Mouse (Mus musculus) gastrocnemius, postnatal 4 days (tissue): ENCODE measurements around the gene Rbm6. TPM values are rescaled to one million over a fixed set of nuclear protein-coding genes. Genes with fewer than 3 reads are reported as not detected.

Source experiments
- DNase-seq, 2 experiments: peaks; one replicate each; pipeline ENCODE4 v3.0.0; 2021 to 2022; ENCODE audit warnings: low spot score in 2 of 2, mixed read lengths in 2 of 2
- total RNA-seq, 2 experiments: library from RNA; stranded (reverse); gene quantifications; 2 replicates each; pipeline ENCODE4 v1.2.3; 2021

The Rbm6 gene
- total RNA-seq, 2 experiments from 2014 or later: 40.7 to 47.3 TPM

DNA sequence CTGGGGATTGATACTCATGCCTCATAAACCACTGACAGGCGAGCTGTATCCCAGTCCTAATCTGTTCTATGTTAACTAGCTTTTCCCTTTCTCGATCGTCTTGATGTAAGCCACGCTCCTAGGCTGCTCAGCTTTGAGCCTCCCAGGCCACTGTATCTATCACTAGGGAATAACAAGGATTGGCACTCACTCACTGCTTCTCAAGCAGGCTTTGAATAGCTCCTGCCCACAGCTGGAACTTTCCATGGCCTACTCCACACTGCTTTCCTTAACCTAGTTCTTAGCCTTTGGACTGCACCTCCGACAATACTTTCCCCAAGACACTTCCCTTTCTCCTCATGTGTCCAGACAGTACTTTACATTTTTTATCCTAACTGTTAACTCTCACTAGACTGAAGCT is 104.2 kb downstream of the Rbm6 start:
- DNase-seq: no peak

DNA sequence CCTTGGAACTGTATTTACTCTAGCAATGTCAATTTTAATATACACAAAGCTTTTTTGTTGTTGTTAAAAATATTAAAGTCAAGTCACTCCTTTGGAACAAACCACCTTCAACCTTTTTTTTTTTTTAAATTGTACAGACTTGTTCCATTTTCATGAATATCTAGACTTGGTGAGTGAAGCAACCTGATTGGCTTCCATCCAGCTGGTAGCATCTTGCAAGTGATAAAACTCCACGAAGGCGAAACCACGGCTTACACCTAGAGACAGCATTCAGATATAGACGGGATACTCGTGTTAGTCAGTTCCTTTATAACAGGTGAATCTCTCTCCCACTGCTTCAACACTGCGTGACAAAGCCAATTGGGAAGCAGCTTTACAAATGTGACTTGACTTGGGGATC is 113.4 kb downstream of the Rbm6 start:
- DNase-seq: no peak

DNA sequence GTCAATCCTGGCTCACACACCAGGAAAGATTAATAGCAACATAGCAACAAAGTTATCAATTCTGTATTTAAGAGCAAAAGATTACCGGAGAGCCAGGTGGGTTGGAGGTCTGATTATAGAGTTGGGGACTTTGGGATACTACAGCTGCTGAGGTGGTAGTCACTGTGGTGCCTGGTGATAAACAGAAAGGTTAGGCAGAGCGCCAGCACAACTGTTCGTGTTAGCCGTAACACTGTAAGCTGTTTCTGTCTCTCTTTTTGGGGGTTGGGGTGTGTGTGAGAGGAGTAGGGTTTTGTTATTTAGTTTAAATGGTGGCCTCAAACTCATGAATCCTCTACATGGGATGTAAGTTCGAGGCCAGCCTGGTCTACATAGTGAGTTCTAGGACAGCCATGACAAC is 122.7 kb downstream of the Rbm6 start:
- no peak for DNase-seq

DNA sequence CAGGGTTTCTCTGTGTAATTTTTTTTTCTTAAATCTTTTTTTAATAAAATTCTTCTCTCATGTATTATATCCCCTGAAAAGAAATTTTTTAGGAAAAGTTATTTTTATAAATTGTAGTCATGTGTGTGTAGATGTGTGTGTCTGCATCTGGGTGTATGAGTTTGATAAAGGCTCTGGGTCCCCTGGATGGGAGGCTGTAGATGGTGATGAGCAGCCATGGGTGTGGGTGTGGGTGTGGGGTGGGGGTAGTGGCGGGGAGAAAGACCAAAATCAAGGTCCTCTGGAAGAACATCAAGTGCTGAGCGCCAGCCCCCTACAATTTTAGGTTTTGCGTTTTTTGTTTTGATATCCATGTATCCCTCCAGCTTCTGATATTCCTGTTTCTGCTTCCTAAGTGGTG is 125.0 kb downstream of the Rbm6 start:
- no peak for DNase-seq

DNA sequence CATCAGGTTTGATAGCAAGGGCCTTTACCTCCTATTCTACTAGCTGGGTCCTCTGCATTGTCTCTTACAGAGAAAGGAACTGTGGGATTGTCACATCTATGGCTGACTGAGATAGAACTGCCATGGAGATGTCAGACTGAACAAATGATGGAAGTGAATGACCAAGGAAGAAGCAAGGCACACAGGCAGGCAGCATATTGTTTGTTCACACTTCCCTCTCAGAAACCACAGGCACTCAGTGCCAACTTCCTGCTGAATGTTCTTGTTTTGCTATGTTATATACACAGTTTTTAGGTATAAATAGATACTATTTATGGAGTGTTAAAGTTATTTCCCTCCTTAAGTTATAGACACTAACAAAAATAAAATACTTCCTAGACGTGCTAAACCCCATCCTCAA is 125.7 kb downstream of the Rbm6 start:
- DNase-seq: no peak

DNA sequence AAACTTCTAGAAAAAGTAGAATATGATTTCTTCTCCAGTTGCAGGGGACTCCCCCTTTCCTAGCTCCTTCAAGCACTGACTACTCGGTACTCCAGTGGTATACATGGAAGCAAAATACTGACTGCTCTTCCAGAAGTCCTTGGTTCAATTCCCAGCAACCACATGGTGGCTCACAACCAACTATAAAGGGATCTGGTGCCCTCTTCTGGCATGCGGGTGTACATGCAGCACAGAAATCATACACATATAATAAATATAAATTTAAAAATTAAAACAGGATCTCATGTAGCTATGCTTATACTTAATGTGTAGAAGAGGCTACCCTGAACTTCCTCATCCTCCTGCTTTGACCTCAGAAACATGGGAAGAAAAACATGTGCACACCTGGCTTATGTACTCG is 126.4 kb downstream of the Rbm6 start:
- DNase-seq: no peak

DNA sequence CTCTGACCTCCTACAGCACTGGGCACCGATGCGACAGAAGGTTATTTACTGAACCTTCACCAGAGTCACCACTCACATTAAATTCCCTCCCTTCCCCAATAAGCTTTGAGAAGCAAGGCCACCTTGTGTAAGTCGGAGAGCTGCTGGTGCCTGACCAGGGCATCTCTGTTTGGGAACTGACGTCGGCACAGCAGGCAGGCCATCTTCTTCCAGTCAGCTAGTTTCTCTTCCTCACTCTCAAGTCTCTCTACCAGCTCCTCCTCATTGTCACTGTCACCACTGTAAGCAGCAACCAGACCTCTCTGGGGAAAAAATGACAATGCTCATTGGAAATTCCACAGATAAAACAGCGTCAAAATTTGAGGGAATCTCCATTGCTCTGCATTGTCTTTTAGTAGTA is 129.0 kb downstream of the Rbm6 start:
- DNase-seq: no peak

DNA sequence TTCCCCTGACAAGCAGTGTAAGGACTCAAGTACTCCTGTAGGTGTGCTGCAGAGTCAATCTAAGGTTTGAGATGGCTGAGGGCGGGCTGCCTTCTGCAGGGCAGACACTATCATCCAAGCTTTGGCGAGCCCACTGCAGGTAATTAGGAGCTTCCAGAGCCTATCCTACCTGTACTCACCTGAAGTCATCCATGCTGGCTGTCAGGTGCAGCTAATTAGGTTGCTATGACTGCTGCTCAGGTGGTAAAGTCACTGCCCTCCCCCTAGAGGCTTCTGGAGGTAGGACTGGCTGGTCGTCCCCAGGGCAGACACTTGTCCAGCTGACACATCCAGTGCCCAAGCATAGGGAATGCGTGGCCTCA is 134.2 kb downstream of the Rbm6 start:
- no peak for DNase-seq

DNA sequence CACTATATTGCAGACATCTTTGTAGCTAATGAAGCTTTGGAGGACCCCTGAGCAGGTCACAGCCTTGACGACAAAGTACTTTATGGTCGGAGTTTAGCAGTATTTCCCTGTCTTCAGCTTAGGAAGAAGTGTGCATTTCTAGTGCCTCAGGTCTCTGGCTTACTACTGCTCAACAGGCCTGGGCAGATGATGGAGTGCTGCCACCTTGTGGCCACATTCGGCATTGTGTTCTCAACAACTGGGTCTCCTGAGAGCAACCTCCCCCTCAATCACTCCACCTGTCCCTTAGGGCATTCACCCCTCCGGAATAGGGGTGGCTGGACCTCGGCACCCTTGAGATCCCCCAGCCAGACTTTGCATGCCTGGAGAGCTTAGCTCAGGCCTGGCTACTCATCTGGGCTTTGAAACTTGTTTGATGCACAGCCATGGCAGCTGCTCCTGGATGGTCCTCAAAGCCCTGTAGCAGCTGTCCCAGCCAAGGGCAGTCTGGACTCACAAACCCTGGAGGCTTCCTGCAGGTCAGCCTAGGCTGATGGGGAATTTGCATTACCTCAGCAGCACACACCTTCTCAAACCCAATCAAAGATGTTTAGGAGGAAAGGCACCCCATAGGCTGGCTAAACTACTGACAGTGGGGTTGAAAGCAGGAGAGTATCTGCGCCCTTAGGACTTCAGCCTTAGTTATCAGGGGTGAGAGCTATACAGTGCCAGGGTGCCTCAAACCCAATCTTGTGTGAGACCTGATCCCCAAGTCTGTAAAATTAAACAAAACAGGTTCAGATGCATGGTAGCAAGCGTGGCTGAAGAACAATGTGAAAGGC is 134.8 kb downstream of the Rbm6 start:
- peak; percentile 80 to 84 for DNase-seq

DNA sequence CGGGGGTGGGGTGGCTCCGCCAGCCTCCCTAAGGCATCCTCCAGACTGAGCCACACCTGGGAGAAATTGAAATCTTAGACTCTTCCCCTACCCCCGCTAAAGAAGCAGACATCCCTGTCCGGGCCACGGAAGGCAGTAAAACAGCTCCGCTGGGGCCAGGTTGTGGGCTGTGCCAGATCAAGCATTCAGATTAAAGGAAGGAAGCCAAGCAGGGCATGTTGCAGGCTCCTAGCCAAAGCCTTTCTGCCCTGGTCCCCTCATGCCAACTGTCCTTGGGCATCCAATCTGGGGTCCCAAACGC is 136.9 kb downstream of the Rbm6 start:
- no peak for DNase-seq

DNA sequence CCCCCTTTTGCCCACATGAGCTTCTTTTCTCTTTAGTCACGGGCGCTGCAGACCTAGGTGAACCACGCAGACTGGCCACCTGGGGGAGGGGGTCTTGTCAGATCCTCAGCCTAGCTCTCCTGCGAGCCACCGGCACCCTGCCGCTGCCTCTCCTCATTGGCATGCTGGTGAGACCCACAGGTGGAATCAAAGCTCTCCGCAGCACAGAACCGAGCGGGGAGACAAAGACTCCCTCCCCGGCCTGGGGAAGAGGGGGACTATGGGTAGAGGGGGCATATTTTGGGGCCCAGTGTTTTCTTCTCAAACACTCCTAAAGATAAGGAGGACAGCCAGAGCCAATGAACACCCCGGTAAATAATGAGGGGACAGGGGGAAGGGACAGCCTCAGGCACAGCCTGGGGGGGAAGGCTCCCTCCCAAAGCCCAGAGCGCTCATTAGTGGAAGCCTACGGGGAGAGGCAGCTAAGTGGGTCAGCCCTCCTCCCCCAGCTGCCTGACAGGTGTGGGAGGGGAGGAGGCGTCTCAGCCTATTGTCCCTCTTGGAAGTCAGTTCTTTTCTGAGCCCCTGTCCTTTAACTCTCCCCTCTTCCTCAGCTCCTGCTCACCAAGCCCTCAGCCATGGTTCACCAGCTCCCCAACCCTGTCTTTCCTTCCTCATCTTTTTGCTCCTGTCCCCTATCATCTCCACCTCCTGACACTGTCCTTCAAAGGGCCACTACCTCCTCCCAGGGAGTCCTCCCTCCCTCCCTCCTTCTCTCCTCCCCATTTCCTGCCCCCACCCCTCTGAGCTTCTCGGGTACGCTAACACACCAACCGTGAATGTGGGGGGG is 137.5 kb downstream of the Rbm6 start:
- DNase-seq: no peak

DNA sequence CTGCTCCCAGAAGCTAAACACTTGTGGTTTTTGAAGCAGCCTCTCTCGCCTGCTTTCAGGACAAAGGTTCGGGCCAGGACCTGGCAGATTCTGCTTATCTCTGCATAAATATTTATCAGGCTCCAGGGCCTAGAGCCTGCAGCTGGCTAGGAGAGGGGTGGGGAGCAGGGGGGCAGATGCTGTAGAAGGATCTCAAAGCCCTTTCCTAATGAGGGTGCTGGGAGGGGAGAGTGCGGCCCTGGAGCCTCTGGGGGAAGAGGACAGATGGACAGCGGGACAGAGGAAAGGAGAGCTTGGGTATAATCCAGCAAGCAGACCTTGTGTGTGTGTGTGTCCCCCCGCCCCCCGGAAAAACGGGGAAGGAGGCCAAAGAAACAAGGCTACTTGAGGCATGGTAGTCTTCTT is 138.5 kb downstream of the Rbm6 start:
- peak in 1 of 2 experiments; percentile 16 for DNase-seq

DNA sequence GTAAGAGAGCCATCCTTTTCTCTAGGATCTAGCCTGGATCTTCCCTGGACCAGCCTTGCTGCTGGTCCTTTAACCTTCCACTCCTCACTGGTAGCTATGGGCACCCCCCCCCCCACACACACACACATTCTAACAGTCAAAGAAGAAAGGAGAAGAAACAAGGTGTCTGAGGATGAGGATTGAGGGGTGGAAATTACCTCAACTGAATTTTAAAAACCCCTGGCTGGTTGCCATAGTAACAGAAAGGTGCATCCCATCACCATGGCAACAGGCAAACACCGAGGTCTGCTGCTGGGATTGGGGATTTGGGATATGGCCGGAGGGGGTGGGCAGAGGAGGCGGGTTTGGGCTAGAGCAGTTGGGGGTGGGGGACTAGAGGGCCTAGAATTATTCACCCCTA is 143.3 kb downstream of the Rbm6 start:
- DNase-seq: no peak

DNA sequence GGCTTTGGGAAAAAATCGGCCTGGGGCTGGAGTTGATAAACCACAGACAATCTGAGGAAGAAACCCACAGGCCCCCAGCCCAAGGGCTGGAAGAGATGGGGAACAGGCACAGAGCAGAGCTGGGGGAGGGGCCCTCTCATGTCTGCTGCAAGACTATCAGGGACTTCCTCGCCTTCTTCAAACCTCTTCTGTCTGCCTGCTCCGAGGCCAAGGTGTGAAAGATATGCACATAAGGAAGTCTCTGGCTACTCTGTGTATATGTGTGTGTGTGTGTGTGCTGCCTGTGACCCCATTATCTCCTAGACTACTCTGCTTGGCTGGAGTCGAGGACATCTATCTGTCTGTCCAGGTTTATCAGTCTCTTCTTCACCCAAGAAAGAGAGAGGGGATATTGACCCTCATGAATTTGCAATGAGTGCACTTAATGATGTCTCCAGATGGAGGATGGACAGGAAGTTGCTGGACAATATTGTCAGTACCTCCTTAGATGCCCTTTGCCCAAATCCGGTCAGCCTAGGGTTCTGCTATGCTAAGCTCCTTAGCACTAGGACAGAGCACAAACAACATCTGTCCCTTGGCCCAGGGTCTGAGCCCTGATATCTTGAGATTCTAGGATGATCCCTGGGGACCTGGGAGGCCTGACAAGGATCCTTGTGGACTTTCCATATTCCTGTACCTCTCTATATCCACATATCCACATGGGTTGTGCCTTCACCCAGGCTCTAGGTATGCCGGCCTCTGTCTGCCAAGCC is 143.9 kb downstream of the Rbm6 start:
- DNase-seq: no peak

DNA sequence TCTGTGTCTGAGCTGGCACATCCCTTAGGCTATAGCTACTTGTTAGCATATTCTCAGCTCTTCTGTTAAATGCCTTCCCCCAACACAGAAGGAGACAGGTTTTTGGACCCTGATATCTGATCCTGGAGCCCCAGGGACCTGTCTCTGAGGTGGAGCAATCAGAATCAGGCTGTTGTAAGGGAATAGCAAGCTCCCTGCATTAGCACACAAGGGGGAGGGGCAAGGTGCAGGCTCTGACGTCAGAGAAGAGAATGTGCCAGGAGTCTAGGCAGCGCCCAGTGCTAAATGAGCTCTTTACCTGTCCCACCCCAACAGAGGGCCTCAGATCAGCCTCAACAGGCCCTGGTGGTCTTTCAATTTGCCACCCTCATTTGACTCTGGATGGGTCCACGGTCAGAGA is 146.0 kb downstream of the Rbm6 start:
- DNase-seq: no peak

DNA sequence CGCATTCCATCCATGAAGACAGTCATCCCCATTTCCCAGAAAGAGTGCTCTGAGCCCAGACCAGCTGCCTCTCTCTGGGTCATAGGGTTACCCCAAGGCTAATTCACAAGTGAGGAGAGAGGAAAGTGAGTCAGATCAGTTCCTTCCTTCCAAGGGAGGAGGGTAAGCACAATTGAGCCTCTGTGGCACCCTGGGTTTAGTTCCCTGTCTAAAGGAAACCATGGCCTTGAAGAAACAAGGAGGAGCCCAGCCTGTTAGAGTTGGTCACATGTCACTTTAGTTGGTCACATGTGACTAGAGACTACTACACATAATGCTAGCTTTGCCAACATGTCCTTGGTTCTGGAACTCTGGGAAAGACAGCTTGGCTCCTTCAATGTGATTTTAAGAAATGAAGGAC is 148.2 kb downstream of the Rbm6 start:
- no peak for DNase-seq

DNA sequence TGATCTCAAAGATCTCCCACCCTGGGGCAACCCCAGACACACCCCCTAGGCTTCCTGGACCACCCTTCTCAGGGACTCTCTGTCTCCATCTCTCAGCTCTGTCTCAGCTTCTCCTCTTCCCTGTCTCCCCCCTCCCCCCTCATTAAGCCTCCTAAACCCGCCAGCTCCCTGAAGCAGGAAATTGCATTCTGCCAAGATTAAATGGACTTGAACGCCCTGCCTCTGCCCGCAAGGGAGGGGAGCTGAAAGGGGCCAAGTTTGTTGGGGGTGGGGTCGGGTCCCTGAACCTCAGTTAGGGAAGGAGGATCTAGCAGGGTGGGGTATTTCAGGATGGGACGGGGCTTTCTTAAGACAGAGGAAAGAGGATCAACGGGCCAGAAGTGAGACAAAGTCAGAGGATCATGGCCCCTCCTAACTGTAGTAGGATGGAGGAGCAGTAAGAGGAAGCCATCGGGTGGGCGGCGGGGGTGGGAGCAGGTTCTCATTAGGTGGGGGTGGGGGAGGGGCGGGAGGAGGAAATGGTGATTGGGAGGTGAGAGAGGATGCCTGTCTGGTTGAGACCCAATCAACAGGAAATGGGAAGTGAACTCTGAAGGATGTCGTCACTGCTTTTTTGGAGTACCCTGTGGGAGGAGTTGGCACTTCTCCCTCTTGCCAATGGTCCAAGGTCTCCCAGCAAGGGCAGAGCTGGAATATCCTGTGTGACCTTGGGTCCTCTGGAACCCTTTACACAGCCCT is 149.1 kb downstream of the Rbm6 start:
- no peak for DNase-seq
